ENCODE assay signal across 16 mouse cellular contexts in the genomic region with DNA sequence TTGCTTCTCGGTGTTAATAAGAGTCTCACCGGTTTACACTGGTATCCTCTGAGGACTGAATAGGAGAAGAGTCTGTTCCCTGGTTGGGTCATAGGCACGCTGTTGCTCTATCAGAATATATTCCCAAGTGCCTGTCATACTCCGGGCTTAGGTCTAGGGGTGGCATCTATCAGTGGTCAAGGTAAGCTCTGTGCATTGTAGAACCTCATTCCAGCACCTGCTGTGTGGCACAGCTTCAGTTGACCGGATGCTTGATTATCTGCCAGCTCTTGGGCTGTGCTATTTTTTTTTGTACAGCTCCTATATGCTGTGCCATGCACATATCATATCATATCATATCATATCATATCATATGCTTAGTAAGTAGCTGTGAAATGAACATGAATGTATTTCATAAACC. TPM values are rescaled to one million over a fixed set of nuclear protein-coding genes. Genes with fewer than 3 reads are reported as not detected.
"Had no signal": no experiment of that assay in that cellular context is flagged by ENCODE, and none has a peak within 500 bp of the region (broad histone marks: within the 10 kb centered on the region; RNA-seq: fewer than 3 reads in every experiment).

No protein-coding gene starts in this region.

- ATAC-seq: intestine, postnatal 0 days; liver, postnatal 0 days had no signal

- H3K4me2 ChIP-seq: limb, embryonic 12.5 days; liver, embryonic 13.5 days; neural tube, embryonic 15.5 days had no signal

- H3K9ac ChIP-seq: limb, embryonic 12.5 days; liver, embryonic 13.5 days; liver, postnatal 0 days; neural tube, embryonic 15.5 days had no signal

- H3K27me3 ChIP-seq: limb, embryonic 12.5 days; liver, embryonic 13.5 days; neural tube, embryonic 15.5 days had no signal

- H3K27ac ChIP-seq: layer of hippocampus, adult 2 months; limb, embryonic 12.5 days; liver, embryonic 13.5 days; neural tube, embryonic 15.5 days had no signal

- H3K9me3 ChIP-seq: limb, embryonic 12.5 days; liver, embryonic 13.5 days; neural tube, embryonic 15.5 days had no signal

- H3K4me1 ChIP-seq: limb, embryonic 12.5 days; liver, embryonic 13.5 days; neural tube, embryonic 15.5 days had no signal

- DNase-seq: kidney, postnatal 10 days; kidney, postnatal 4 days; liver; liver, embryonic 13.5 days; liver, postnatal 0 days; lung, postnatal 14 days; midbrain, embryonic 14.5 days; right cerebral cortex, adult 18-20 months; right cerebral cortex, postnatal 25 days; thymus, postnatal 36 days had no signal

- H3K4me3 ChIP-seq: layer of hippocampus, adult 2 months; limb, embryonic 12.5 days; liver, embryonic 13.5 days; myocyte; neural tube, embryonic 15.5 days had no signal

- H3K36me3 ChIP-seq: limb, embryonic 12.5 days; liver, embryonic 13.5 days; neural tube, embryonic 15.5 days had no signal

RNA-seq across cellular contexts. Expression of a gene that starts 9.5 kb away (rescaled TPM):
- polyA plus RNA-seq: small intestine, adult 2 months had no signal
